Mouse (Mus musculus): ENCODE results near the gene Ostc. TPM values are rescaled to one million over a fixed set of nuclear protein-coding genes. Genes with fewer than 3 reads are reported as not detected.

Ostc gene
- polyA plus RNA-seq (2014; fragmentation: Nextera tagmentation; extraction: Ambion mirVana), result 240 and 244 TPM in 2 replicates

GRCm38 (mm10) chr3:130708967-130709924 is at the start of gene Ostc:
Gene Ostc (minus strand): TSS chr3:130709444.
- H3K4me2 ChIP-seq (ENCODE audit: low read length), result peak within 1 kb of the TSS; percentile 73
- under 1% methylated on average over 45 of the region's 45 CpGs for WGBS
- H3K27ac ChIP-seq (replicated peaks in 1 of 2; ENCODE audit: control insufficient read depth in 1 of 2, insufficient read depth in 1 of 2, low read depth in 2 of 2, low read length in 2 of 2), result peak within 1 kb of the TSS; percentile 81 to 90
- peak within 1 kb of the TSS; percentile 66 to 91 for H3K4me3 ChIP-seq (ENCODE audit: control insufficient read depth in 1 of 2, insufficient read depth in 1 of 2, low read depth in 1 of 2, low read length in 2 of 2)
- H3K9ac ChIP-seq (ENCODE audit: low read length), result peak within 1 kb of the TSS; percentile 93
- peak; percentile 96 for ATAC-seq (ENCODE audit: insufficient number of reproducible peaks, insufficient read depth, low FRiP score, low read depth)
- peaks cover 7% of the 10 kb centered on the region; the same call in 1 of the 2 replicates for H3K36me3 ChIP-seq (ENCODE audit: control insufficient read depth, insufficient read depth, low read length)
- H3K27me3 ChIP-seq (ENCODE audit: control insufficient read depth, insufficient read depth, low read length), result no peaks in the 10 kb centered on the region
- H3K4me1 ChIP-seq (ENCODE audit: control insufficient read depth in 2 of 2, insufficient read depth in 2 of 2, low read length in 2 of 2), result peaks cover 3 to 13% of the 10 kb centered on the region in 2 experiments
- H3K9me3 ChIP-seq (ENCODE audit: control insufficient read depth, low read length), result no peaks in the 10 kb centered on the region

GRCm38 (mm10) chr3:130758157-130758841 is 49.1 kb upstream of the Ostc start:
- ATAC-seq (ENCODE audit: insufficient number of reproducible peaks, insufficient read depth, low FRiP score, low read depth), result no peak
- Histone ChIP-seq H3K4me1 (ENCODE audit: control insufficient read depth in 2 of 2, insufficient read depth in 2 of 2, low read length in 2 of 2) (0 out of 4 replicates have a peak, but pooled peaks cover 0 to 2% of the 10 kb centered on the region in 2 experiments), H3K36me3 (ENCODE audit: control insufficient read depth, insufficient read depth, low read length) (no peaks in the 10 kb centered on the region), H3K27ac (replicated peaks in 1 of 2; ENCODE audit: control insufficient read depth in 1 of 2, insufficient read depth in 1 of 2, low read depth in 2 of 2, low read length in 2 of 2) (no peak overlapping the region), H3K4me3 (ENCODE audit: control insufficient read depth in 1 of 2, insufficient read depth in 1 of 2, low read depth in 1 of 2, low read length in 2 of 2) (no peak overlapping the region), H3K9ac (ENCODE audit: low read length) (no peak overlapping the region), H3K9me3 (ENCODE audit: control insufficient read depth, low read length) (no peaks in the 10 kb centered on the region), H3K27me3 (ENCODE audit: control insufficient read depth, insufficient read depth, low read length) (no peaks in the 10 kb centered on the region), H3K4me2 (ENCODE audit: low read length) (no peak overlapping the region)
- 86% methylated on average over 15 of the region's 15 CpGs for WGBS

GRCm38 (mm10) chr3:130757117-130757852 is 48.0 kb upstream of the Ostc start:
- Histone ChIP-seq H3K36me3 (ENCODE audit: control insufficient read depth, insufficient read depth, low read length) (no peaks in the 10 kb centered on the region), H3K27me3 (ENCODE audit: control insufficient read depth, insufficient read depth, low read length) (no peaks in the 10 kb centered on the region), H3K27ac (replicated peaks in 1 of 2; ENCODE audit: control insufficient read depth in 1 of 2, insufficient read depth in 1 of 2, low read depth in 2 of 2, low read length in 2 of 2) (no peak overlapping the region), H3K4me1 (ENCODE audit: control insufficient read depth in 2 of 2, insufficient read depth in 2 of 2, low read length in 2 of 2) (0 out of 4 replicates have a peak, but pooled peaks cover 0 to 2% of the 10 kb centered on the region in 2 experiments), H3K9me3 (ENCODE audit: control insufficient read depth, low read length) (no peaks in the 10 kb centered on the region), H3K9ac (ENCODE audit: low read length) (no peak overlapping the region), H3K4me2 (ENCODE audit: low read length) (no peak overlapping the region), H3K4me3 (ENCODE audit: control insufficient read depth in 1 of 2, insufficient read depth in 1 of 2, low read depth in 1 of 2, low read length in 2 of 2) (no peak overlapping the region)
- WGBS, result 87% methylated on average over 8 of the region's 8 CpGs
- no peak for ATAC-seq (ENCODE audit: insufficient number of reproducible peaks, insufficient read depth, low FRiP score, low read depth)

GRCm38 (mm10) chr3:130749206-130749605 is 40.0 kb upstream of the Ostc start:
- Histone ChIP-seq H3K27me3 (ENCODE audit: control insufficient read depth, insufficient read depth, low read length) (no peaks in the 10 kb centered on the region), H3K4me2 (ENCODE audit: low read length) (no peak overlapping the region), H3K36me3 (ENCODE audit: control insufficient read depth, insufficient read depth, low read length) (no peaks in the 10 kb centered on the region), H3K4me3 (ENCODE audit: control insufficient read depth in 1 of 2, insufficient read depth in 1 of 2, low read depth in 1 of 2, low read length in 2 of 2) (no peak overlapping the region), H3K9me3 (ENCODE audit: control insufficient read depth, low read length) (peaks cover 8% of the 10 kb centered on the region; the same call in 1 of the 2 replicates), H3K4me1 (ENCODE audit: control insufficient read depth in 2 of 2, insufficient read depth in 2 of 2, low read length in 2 of 2) (no peaks in the 10 kb centered on the region), H3K9ac (ENCODE audit: low read length) (no peak overlapping the region), H3K27ac (replicated peaks in 1 of 2; ENCODE audit: control insufficient read depth in 1 of 2, insufficient read depth in 1 of 2, low read depth in 2 of 2, low read length in 2 of 2) (no peak overlapping the region)
- 67% methylated on average over 3 of the region's 3 CpGs for WGBS
- ATAC-seq (ENCODE audit: insufficient number of reproducible peaks, insufficient read depth, low FRiP score, low read depth), result no peak

- Histone ChIP-seq H3K27me3 (ENCODE audit: control insufficient read depth, insufficient read depth, low read length) (no peaks in the 10 kb centered on the region), H3K4me3 (ENCODE audit: control insufficient read depth in 1 of 2, insufficient read depth in 1 of 2, low read depth in 1 of 2, low read length in 2 of 2) (no peak overlapping the region), H3K27ac (replicated peaks in 1 of 2; ENCODE audit: control insufficient read depth in 1 of 2, insufficient read depth in 1 of 2, low read depth in 2 of 2, low read length in 2 of 2) (no peak overlapping the region), H3K4me1 (ENCODE audit: control insufficient read depth in 2 of 2, insufficient read depth in 2 of 2, low read length in 2 of 2) (no peaks in the 10 kb centered on the region), H3K9me3 (ENCODE audit: control insufficient read depth, low read length) (peaks cover 8% of the 10 kb centered on the region; the same call in 1 of the 2 replicates), H3K36me3 (ENCODE audit: control insufficient read depth, insufficient read depth, low read length) (no peaks in the 10 kb centered on the region), H3K4me2 (ENCODE audit: low read length) (no peak overlapping the region), H3K9ac (ENCODE audit: low read length) (no peak overlapping the region)
- WGBS, result 69% methylated on average over 10 of the region's 10 CpGs
- no peak for ATAC-seq (ENCODE audit: insufficient number of reproducible peaks, insufficient read depth, low FRiP score, low read depth)
Observed at GRCm38 (mm10) chr3:130746673-130747619, 37.7 kb upstream of the Ostc start.

- no peak for ATAC-seq (ENCODE audit: insufficient number of reproducible peaks, insufficient read depth, low FRiP score, low read depth)
- Histone ChIP-seq H3K9me3 (ENCODE audit: control insufficient read depth, low read length) (no peaks in the 10 kb centered on the region), H3K27me3 (ENCODE audit: control insufficient read depth, insufficient read depth, low read length) (no peaks in the 10 kb centered on the region), H3K9ac (ENCODE audit: low read length) (no peak overlapping the region), H3K27ac (replicated peaks in 1 of 2; ENCODE audit: control insufficient read depth in 1 of 2, insufficient read depth in 1 of 2, low read depth in 2 of 2, low read length in 2 of 2) (no peak overlapping the region), H3K36me3 (ENCODE audit: control insufficient read depth, insufficient read depth, low read length) (no peaks in the 10 kb centered on the region), H3K4me3 (ENCODE audit: control insufficient read depth in 1 of 2, insufficient read depth in 1 of 2, low read depth in 1 of 2, low read length in 2 of 2) (no peak overlapping the region), H3K4me1 (ENCODE audit: control insufficient read depth in 2 of 2, insufficient read depth in 2 of 2, low read length in 2 of 2) (no peaks in the 10 kb centered on the region), H3K4me2 (ENCODE audit: low read length) (no peak overlapping the region)
- WGBS, result 63% methylated on average over 21 of the region's 21 CpGs
Observed at GRCm38 (mm10) chr3:130737652-130738361, 28.6 kb upstream of the Ostc start.
